Comparison of ENCODE assay signal across 16 mouse cellular contexts in genomic region chr4:144453217-144453616, GRCm38 (mm10).
"Had no signal": no experiment of that assay in that cellular context is flagged by ENCODE, and none has a peak within 500 bp of the region (broad histone marks: within the 10 kb centered on the region; RNA-seq: fewer than 3 reads in every experiment).

TSS of gene Gm9944 (minus strand) at chr4:144453317.

- DNase-seq: cerebellum, adult 8-10 months; cerebellum, adult 9-10 months; cerebellum, adult 9-11 months; cerebellum, postnatal 10 days; cerebellum, postnatal 14 days; cerebellum, postnatal 25 days; cerebellum, postnatal 36 days; embryo, embryonic 11 days; forebrain, postnatal 0 days; gastrocnemius, adult 2 months; gastrocnemius, postnatal 10 days; gastrocnemius, postnatal 14 days; gastrocnemius, postnatal 25 days; gastrocnemius, postnatal 36 days; heart, adult 18-20 months; heart, adult 2 months had no signal
